Mouse (Mus musculus) myocyte (in vitro differentiated cells): ENCODE data around the gene Piwil1. TPM values are rescaled to one million over a fixed set of nuclear protein-coding genes. Genes with fewer than 3 reads are reported as not detected.

Experiments used
- H3K27me3 ChIP-seq: one replicate; pipeline ENCODE4 v1.6.1; 2011; ENCODE audit not compliant: control insufficient read depth, insufficient read depth, insufficient read length
- H3K36me3 ChIP-seq: one replicate; pipeline ENCODE4 v1.6.1; 2011; ENCODE audit not compliant: control insufficient read depth, insufficient read depth
- H3K4me2 ChIP-seq: one replicate; pipeline ENCODE4 v1.6.1; 2011; ENCODE audit warnings: low read depth, control low read depth
- H3K4me3 ChIP-seq: one replicate; pipeline ENCODE4 v1.5.1; 2011; ENCODE audit warnings: mild to moderate bottlenecking, control low read depth, moderate library complexity
- H3K79me2 ChIP-seq: one replicate; pipeline ENCODE4 v1.6.1; 2011; ENCODE audit not compliant: control insufficient read depth, insufficient read depth
- H3ac ChIP-seq: one replicate; pipeline ENCODE4 v1.6.1; 2011; ENCODE audit not compliant: control insufficient read depth, insufficient read length
- CEBPB ChIP-seq: IDR thresholded peaks from 2 replicates; pipeline ENCODE4 v1.6.1; 2011; ENCODE audit warnings: mild to moderate bottlenecking, moderate library complexity; ENCODE audit not compliant: poor library complexity, insufficient read depth, severe bottlenecking
- E2F4 ChIP-seq: IDR thresholded peaks from one replicate; pipeline ENCODE4 v1.6.1; 2011; ENCODE audit warnings: mild to moderate bottlenecking, control low read depth, moderate library complexity; ENCODE audit not compliant: insufficient read depth
- MAX ChIP-seq: IDR thresholded peaks from one replicate; pipeline ENCODE4 v1.6.1; 2011; ENCODE audit warnings: low read depth, mild to moderate bottlenecking, control low read depth
- MYOD1 ChIP-seq, 3 experiments: IDR thresholded peaks; one replicate each; pipeline ENCODE4 v1.6.1; 2011; ENCODE audit warnings: control low read depth in 2 of 3, low read depth in 2 of 3, mild to moderate bottlenecking in 2 of 3, moderate library complexity in 1 of 3; ENCODE audit not compliant: insufficient read length in 2 of 3, control insufficient read depth in 1 of 3
- MYOG ChIP-seq, 3 experiments: IDR thresholded peaks; one replicate each; pipeline ENCODE4 v1.6.1; 2011; ENCODE audit warnings: control low read depth in 2 of 3, low read depth in 2 of 3, mild to moderate bottlenecking in 2 of 3; ENCODE audit not compliant: insufficient read length in 2 of 3, control insufficient read depth in 1 of 3, insufficient read depth in 1 of 3
- POLR2A ChIP-seq: IDR thresholded peaks from one replicate; pipeline ENCODE4 v1.6.1; 2011; ENCODE audit warnings: low read depth, mild to moderate bottlenecking, control low read depth, moderate library complexity; ENCODE audit not compliant: insufficient read length
- POLR2AphosphoS2 ChIP-seq: IDR thresholded peaks from one replicate; pipeline ENCODE4 v1.6.1; 2011; ENCODE audit warnings: low read depth, control low read depth; ENCODE audit not compliant: insufficient read length
- REST ChIP-seq: IDR thresholded peaks from one replicate; pipeline ENCODE4 v1.6.1; 2011; ENCODE audit warnings: mild to moderate bottlenecking, control low read depth, moderate library complexity; ENCODE audit not compliant: insufficient read depth, insufficient read length
- SRF ChIP-seq: IDR thresholded peaks from one replicate; pipeline ENCODE4 v1.6.1; 2011; ENCODE audit warnings: low read depth; ENCODE audit not compliant: control insufficient read depth, insufficient read length
- TCF12 ChIP-seq: IDR thresholded peaks from one replicate; pipeline ENCODE4 v1.6.1; 2011; ENCODE audit warnings: mild to moderate bottlenecking, control low read depth; ENCODE audit not compliant: poor library complexity, insufficient read depth, severe bottlenecking
- TCF3 ChIP-seq: IDR thresholded peaks from one replicate; pipeline ENCODE4 v1.6.1; 2011; ENCODE audit warnings: low read depth, control low read depth; ENCODE audit not compliant: insufficient read length
- USF1 ChIP-seq: IDR thresholded peaks from one replicate; pipeline ENCODE4 v1.6.1; 2011; ENCODE audit warnings: low read depth, mild to moderate bottlenecking, control low read depth, moderate library complexity
- polyA plus RNA-seq: library from polyadenylated mRNA; unstranded; fragments of >200 nt; fragmentation: generic; extraction: Trizol; gene quantifications from one replicate; pipeline ENCODE4 v1.2.1, GENCODE M21; 2012; ENCODE audit warnings: missing spikeins

Gene Piwil1
- polyA plus RNA-seq, 1 experiment: not detected

- Histone ChIP-seq H3K4me3 (no peak overlapping the region), H3K79me2 (no peaks in the 10 kb centered on the region), H3ac (no peak overlapping the region), H3K27me3 (no peaks in the 10 kb centered on the region), H3K4me2 (no peak overlapping the region), H3K36me3 (no peaks in the 10 kb centered on the region)
- no peak for TF ChIP-seq TCF12
- TF ChIP-seq MYOD1 (IDR thresholded peaks at IDR 0.05; ENCODE audit: control insufficient read depth in 1 of 3, insufficient read length in 2 of 3, low read depth in 2 of 3): no peak
- TF ChIP-seq REST: no peak
- no peak for TF ChIP-seq MAX
- no peak for TF ChIP-seq USF1
- no peak for TF ChIP-seq MYOG (IDR thresholded peaks at IDR 0.05; ENCODE audit: control insufficient read depth in 1 of 3, insufficient read depth in 1 of 3, insufficient read length in 2 of 3, low read depth in 2 of 3)
- no peak for TF ChIP-seq SRF
- no peak for TF ChIP-seq TCF3
- TF ChIP-seq CEBPB: no peak
- no peak for TF ChIP-seq POLR2A
Observed at GRCm38 (mm10) chr5:128694611-128695325, 7.6 kb upstream of the Piwil1 start.

DNA sequence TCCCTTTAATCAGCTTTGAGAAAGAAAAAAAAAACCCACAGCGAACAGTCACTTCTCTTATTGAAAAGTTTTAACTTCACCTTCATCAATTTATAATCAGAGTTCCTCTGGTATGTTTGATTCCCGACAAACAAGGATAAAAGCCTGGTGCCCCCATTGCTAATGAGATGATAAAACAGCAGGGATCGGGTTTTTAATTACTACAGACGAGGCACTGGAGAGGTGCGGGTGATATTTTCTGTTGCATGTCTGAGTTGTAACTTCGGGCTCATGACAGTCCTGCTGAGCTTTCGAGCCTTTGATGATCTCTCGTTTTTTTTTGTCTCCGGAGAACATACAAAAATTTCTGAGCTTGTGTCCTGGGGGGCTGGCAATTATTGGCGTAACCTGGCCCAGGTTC lies 5.5 kb upstream of the Piwil1 start:
- Histone ChIP-seq H3K27me3 (no peaks in the 10 kb centered on the region), H3ac (no peak overlapping the region), H3K79me2 (no peaks in the 10 kb centered on the region), H3K4me2 (no peak overlapping the region), H3K4me3 (no peak overlapping the region), H3K36me3 (no peaks in the 10 kb centered on the region)
- no peak for TF ChIP-seq MAX
- no peak for TF ChIP-seq POLR2A
- no peak for TF ChIP-seq REST
- no peak for TF ChIP-seq USF1
- TF ChIP-seq TCF3: no peak
- no peak for TF ChIP-seq E2F4
- TF ChIP-seq MYOD1 (IDR thresholded peaks at IDR 0.05; ENCODE audit: control insufficient read depth in 1 of 3, insufficient read length in 2 of 3, low read depth in 2 of 3): no peak

GRCm38 (mm10) chr5:128700716-128701115 lies 1.6 kb upstream of the Piwil1 start:
- H3ac ChIP-seq: no peak overlapping the region
- TF ChIP-seq MYOG (IDR thresholded peaks at IDR 0.05; ENCODE audit: control insufficient read depth in 1 of 3, insufficient read depth in 1 of 3, insufficient read length in 2 of 3, low read depth in 2 of 3) (no peak), SRF (no peak), REST (no peak), TCF3 (no peak), CEBPB (no peak), POLR2AphosphoS2 (no peak), POLR2A (no peak), USF1 (no peak), TCF12 (no peak), MYOD1 (IDR thresholded peaks at IDR 0.05; ENCODE audit: control insufficient read depth in 1 of 3, insufficient read length in 2 of 3, low read depth in 2 of 3) (no peak), E2F4 (no peak), MAX (no peak)
- no peaks in the 10 kb centered on the region for H3K27me3 ChIP-seq

DNA sequence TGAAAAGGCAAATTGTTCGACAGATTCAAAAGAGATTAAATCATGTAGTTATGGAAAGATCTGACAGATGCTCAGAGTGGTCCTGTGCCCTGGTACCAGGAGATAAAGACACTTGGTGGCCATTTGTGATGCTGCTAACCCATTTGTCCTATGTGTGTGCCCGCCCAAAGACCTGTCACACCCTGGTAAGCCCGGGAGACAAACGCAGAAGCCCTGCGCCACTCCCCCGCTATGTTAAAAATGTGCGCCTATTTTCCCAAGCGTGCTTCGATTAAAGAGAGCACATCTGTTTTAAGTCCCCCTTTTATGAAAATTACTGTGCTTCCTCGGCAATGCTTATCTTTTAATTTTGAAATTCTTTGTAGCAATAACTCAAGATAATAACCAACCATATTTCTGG lies 1.4 kb downstream of the Piwil1 start:
- no peak overlapping the region for H3K4me2 ChIP-seq
- TF ChIP-seq SRF: no peak
- no peak for TF ChIP-seq POLR2A
- no peak for TF ChIP-seq E2F4
- no peak for TF ChIP-seq MYOG (IDR thresholded peaks at IDR 0.05; ENCODE audit: control insufficient read depth in 1 of 3, insufficient read depth in 1 of 3, insufficient read length in 2 of 3, low read depth in 2 of 3)
- TF ChIP-seq USF1: no peak
- no peak for TF ChIP-seq MYOD1 (IDR thresholded peaks at IDR 0.05; ENCODE audit: control insufficient read depth in 1 of 3, insufficient read length in 2 of 3, low read depth in 2 of 3)
- no peak for TF ChIP-seq MAX
- TF ChIP-seq TCF3: no peak
- TF ChIP-seq CEBPB: no peak
- no peak overlapping the region for H3ac ChIP-seq
- H3K27me3 ChIP-seq: no peaks in the 10 kb centered on the region
- H3K4me3 ChIP-seq: no peak overlapping the region
- no peaks in the 10 kb centered on the region for H3K79me2 ChIP-seq
- H3K36me3 ChIP-seq: no peaks in the 10 kb centered on the region

More at GRCm38 (mm10) chr5:128700716-128701115, 1.6 kb upstream of the Piwil1 start:
- Histone ChIP-seq H3K4me2 (no peak overlapping the region), H3K79me2 (no peaks in the 10 kb centered on the region), H3K36me3 (no peaks in the 10 kb centered on the region), H3K4me3 (no peak overlapping the region)
